ENCODE assay signal across 9 mouse cellular contexts in genomic region chrX:81071746-81072640, GRCm38 (mm10). TPM values are rescaled to one million over a fixed set of nuclear protein-coding genes. Genes with fewer than 3 reads are reported as not detected.
DNase-seq lines count a peak whose midpoint lies in the region; ATAC-seq and TF ChIP-seq lines count a peak whose summit lies in the region.
"Had no signal": no experiment of that assay in that cellular context is flagged by ENCODE, and none has a peak within 500 bp of the region (broad histone marks: within the 10 kb centered on the region; RNA-seq: fewer than 3 reads in every experiment).

No protein-coding gene starts in this region.

- H3K27me3 ChIP-seq in forebrain, embryonic 16.5 days (replicated peaks; ENCODE audit: control insufficient read depth, insufficient read depth, low read length), result no peaks in the 10 kb centered on the region
- H3K27me3 ChIP-seq in limb, embryonic 14.5 days (ENCODE audit: control insufficient read depth, insufficient read depth, low read length), result no peaks in the 10 kb centered on the region
- no peaks in the 10 kb centered on the region for H3K27me3 ChIP-seq in stomach, embryonic 14.5 days (ENCODE audit: control insufficient read depth, insufficient read depth, low read length)
- H3K27me3 ChIP-seq: CH12.LX had no signal

- 11% methylated on average over 11 of the region's 14 CpGs for WGBS in forebrain, embryonic 16.5 days
- 12% methylated on average over 12 of the region's 14 CpGs for WGBS in limb, embryonic 14.5 days
- WGBS in stomach, embryonic 14.5 days, result 16% methylated on average over 14 of the region's 14 CpGs

- no peak for TF ChIP-seq POLR2A in limb, embryonic 14.5 days (IDR thresholded peaks at IDR 0.05; ENCODE audit: borderline replicate concordance, extremely low read depth, insufficient read depth, insufficient read length)

- peak; percentile 6; the same call in 1 of the 2 replicates for ATAC-seq in forebrain, embryonic 16.5 days
- ATAC-seq in limb, embryonic 14.5 days (ENCODE audit: low FRiP score, low read depth), result 0 out of 2 replicates have a peak, but pooled peaks have one; percentile 17
- no peak for ATAC-seq in stomach, embryonic 14.5 days (ENCODE audit: insufficient number of reproducible peaks, insufficient read depth, low FRiP score, low read depth)

- no peak overlapping the region for H3K27ac ChIP-seq in ES-E14 (ENCODE audit: insufficient read depth, low read depth, low read length, poor library complexity, severe bottlenecking)
- H3K27ac ChIP-seq in forebrain, embryonic 16.5 days (ENCODE audit: low read length), result peak overlapping the region; percentile 45
- H3K27ac ChIP-seq in limb, embryonic 14.5 days (replicated peaks; ENCODE audit: low read depth, low read length), result peak overlapping the region; percentile 82
- peak overlapping the region; percentile 71; the same call in 1 of the 2 replicates for H3K27ac ChIP-seq in stomach, embryonic 14.5 days (ENCODE audit: low read length)

- H3K4me3 ChIP-seq in ES-E14 (ENCODE audit: insufficient read depth in 1 of 2, low read depth in 1 of 2, low read length in 2 of 2, poor library complexity in 1 of 2, severe bottlenecking in 1 of 2), result peak overlapping the region; percentile 78 to 84
- H3K4me3 ChIP-seq in forebrain, embryonic 16.5 days (replicated peaks; ENCODE audit: low read length), result peak overlapping the region; percentile 67
- peak overlapping the region; percentile 60 for H3K4me3 ChIP-seq in limb, embryonic 14.5 days (replicated peaks; ENCODE audit: low read length)
- peak overlapping the region; percentile 56 for H3K4me3 ChIP-seq in stomach, embryonic 14.5 days (ENCODE audit: low read depth, low read length)

- DNase-seq in heart, adult 18-20 months, result peak; percentile 4 to 12
- no peak for DNase-seq in heart, postnatal 4 days
- DNase-seq in ES-E14 (ENCODE audit: low read depth, low spot score), result no peak
- DNase-seq in limb, embryonic 14.5 days (ENCODE audit: low spot score), result no peak
- DNase-seq in gastrocnemius, postnatal 14 days, result no peak
- no peak for DNase-seq in cerebellum, adult 8-10 months

- peak overlapping the region; percentile 50 for H3K4me2 ChIP-seq in forebrain, embryonic 16.5 days (ENCODE audit: low read length)
- H3K4me2 ChIP-seq in limb, embryonic 14.5 days (replicated peaks; ENCODE audit: low read depth, low read length, severe bottlenecking), result peak overlapping the region; percentile 48
- H3K4me2 ChIP-seq in stomach, embryonic 14.5 days (replicated peaks; ENCODE audit: low read depth, low read length), result peak overlapping the region; percentile 40

- no peaks in the 10 kb centered on the region for H3K4me1 ChIP-seq in ES-E14 (ENCODE audit: control insufficient read depth in 2 of 2, insufficient read depth in 2 of 2, low read length in 2 of 2, poor library complexity in 1 of 2)
- peaks cover 4% of the 10 kb centered on the region; the same call in 1 of the 2 replicates for H3K4me1 ChIP-seq in forebrain, embryonic 16.5 days (replicated peaks; ENCODE audit: control insufficient read depth, insufficient read depth, low read length)
- no peaks in the 10 kb centered on the region for H3K4me1 ChIP-seq in limb, embryonic 14.5 days (ENCODE audit: control insufficient read depth, insufficient read depth, low read length)
- H3K4me1 ChIP-seq in stomach, embryonic 14.5 days (ENCODE audit: control insufficient read depth, insufficient read depth, low read length), result no peaks in the 10 kb centered on the region

- H3K36me3 ChIP-seq in ES-E14 (ENCODE audit: control insufficient read depth, insufficient read depth, low read length, poor library complexity, severe bottlenecking), result no peaks in the 10 kb centered on the region
- H3K36me3 ChIP-seq in forebrain, embryonic 16.5 days (ENCODE audit: control insufficient read depth, insufficient read depth), result no peaks in the 10 kb centered on the region
- H3K36me3 ChIP-seq in limb, embryonic 14.5 days (ENCODE audit: control insufficient read depth, insufficient read depth, low read length), result no peaks in the 10 kb centered on the region
- no peaks in the 10 kb centered on the region for H3K36me3 ChIP-seq in stomach, embryonic 14.5 days (ENCODE audit: control insufficient read depth, insufficient read depth, low read length)

- in situ Hi-C loops in ES-E14 (cut with MboI; ENCODE audit: low sequenced_read_pairs in 2 of 2, unreplicated experiment in 2 of 2), result no loop called here

- H3K9me3 ChIP-seq in ES-E14 (ENCODE audit: control insufficient read depth, insufficient read depth, low read depth, low read length), result no peaks in the 10 kb centered on the region
- H3K9me3 ChIP-seq in forebrain, embryonic 16.5 days (ENCODE audit: control insufficient read depth, low read length), result no peaks in the 10 kb centered on the region
- no peaks in the 10 kb centered on the region for H3K9me3 ChIP-seq in limb, embryonic 14.5 days (ENCODE audit: control insufficient read depth, low read length)
- no peaks in the 10 kb centered on the region for H3K9me3 ChIP-seq in stomach, embryonic 14.5 days (ENCODE audit: control insufficient read depth, low read depth, low read length)

- intact Hi-C loops in gastrocnemius, postnatal 14 days (cut with DNase I; ENCODE audit: low total_unique reads), result no loop called here

- H3K9ac ChIP-seq in ES-E14 (ENCODE audit: insufficient read depth, low read depth, low read length, poor library complexity, severe bottlenecking), result peak overlapping the region; percentile 87
- peak overlapping the region; percentile 77; the same call in 1 of the 2 replicates for H3K9ac ChIP-seq in forebrain, embryonic 16.5 days (replicated peaks; ENCODE audit: low read depth, low read length)
- peak overlapping the region; percentile 69 for H3K9ac ChIP-seq in limb, embryonic 14.5 days (ENCODE audit: low read depth, low read length, severe bottlenecking)
- H3K9ac ChIP-seq in stomach, embryonic 14.5 days (replicated peaks; ENCODE audit: low read depth, low read length), result peak overlapping the region; percentile 18; the same call in 1 of the 2 replicates

TF ChIP-seq in ES-E14, 5 proteins besides CTCF, POLR2A, EP300 and RAD21:
- TF ChIP-seq MAFK (IDR thresholded peaks at IDR 0.05; ENCODE audit: insufficient read depth, low read depth, low read length) (no peak), ZNF384 (IDR thresholded peaks at IDR 0.05; ENCODE audit: low read depth, low read length) (peak; percentile 58; the same call in 1 of the 2 replicates)
TF ChIP-seq in ES-E14: peak in this region for 1.

RNA-seq across cellular contexts. Expression of gene Tmem47, which starts 1.5 kb away (rescaled TPM):
- 10 to 100 TPM; 17.1 to 28.7 TPM for total RNA-seq in heart, adult 18-20 months (2021)
- total RNA-seq in heart, postnatal 4 days (2021), result 10 to 100 TPM; 35.0 to 41.9 TPM
- 26.5 and 31.4 TPM in 2 replicates for total RNA-seq in ES-E14 (2012; rRNA removed)
- polyA plus RNA-seq in forebrain, embryonic 16.5 days (2015; fragmentation: Nextera tagmentation; extraction: Ambion mirVana), result 19.1 and 19.5 TPM in 2 replicates
- 19.3 and 28.1 TPM in 2 replicates for polyA plus RNA-seq in limb, embryonic 14.5 days (2012; rRNA removed)
- 23.0 and 24.2 TPM in 2 replicates for polyA plus RNA-seq in limb, embryonic 14.5 days (2014; fragmentation: Nextera tagmentation; extraction: Ambion mirVana)
- 25.9 and 31.0 TPM in 2 replicates for polyA plus RNA-seq in stomach, embryonic 14.5 days (2014; fragmentation: Nextera tagmentation; extraction: Ambion mirVana)
- 10 to 100 TPM; 12.3 to 15.2 TPM for total RNA-seq in gastrocnemius, postnatal 14 days (2021)
- total RNA-seq: CH12.LX had no signal

Comparison
In these comparisons a context has a peak if more than half of its experiments do, and no peak if none do; other contexts are left out.
1. DNase-seq: peak in heart, adult 18-20 months (2 of 2); none in heart, postnatal 4 days (single experiment), ES-E14 (single experiment), limb, embryonic 14.5 days (single experiment), gastrocnemius, postnatal 14 days (single experiment) and cerebellum, adult 8-10 months (single experiment).
2. H3K9ac ChIP-seq: peak in every context shown above with its lines; median percentile 87 in ES-E14; 77 in forebrain, embryonic 16.5 days; 69 in limb, embryonic 14.5 days; 18 in stomach, embryonic 14.5 days.
3. Peak in every context shown above with its lines, with median percentiles within 50 percentile points of each other: H3K4me3 ChIP-seq and H3K4me2 ChIP-seq.